Mouse (Mus musculus) spleen, adult 2 months (tissue): ENCODE data around the gene Cass4. TPM values are rescaled to one million over a fixed set of nuclear protein-coding genes. Genes with fewer than 3 reads are reported as not detected.
A peak's percentile ranks its signal among the peaks of the same experiment; 100 is the strongest.

Source experiments
- DNase-seq, 2 experiments: peaks; one replicate each; pipeline versions ENCODE4 v3.0.0 to v3.0.0-alpha.2; 2012 to 2021; ENCODE audit warnings: low spot score in 2 of 2, low read depth in 1 of 2
- H3K27ac ChIP-seq: fragments of 200-500 bp; 2 replicates; pipeline ENCODE4 v1.5.1; 2012; ENCODE audit warnings: low read length, inconsistent platforms; ENCODE audit not compliant: insufficient read depth
- H3K27me3 ChIP-seq: fragments of 200-500 bp; 2 replicates; pipeline ENCODE4 v1.6.1; 2012; ENCODE audit warnings: mild to moderate bottlenecking, moderate library complexity, low read length, inconsistent platforms; ENCODE audit not compliant: control insufficient read depth, insufficient read depth
- H3K36me3 ChIP-seq: fragments of 200-500 bp; 2 replicates; pipeline ENCODE4 v1.6.1; 2012; ENCODE audit warnings: mild to moderate bottlenecking, low read length, inconsistent platforms; ENCODE audit not compliant: control insufficient read depth, insufficient read depth
- H3K4me1 ChIP-seq: fragments of 200-500 bp; 2 replicates; pipeline ENCODE4 v1.6.1; 2011; ENCODE audit warnings: inconsistent platforms; ENCODE audit not compliant: control insufficient read depth, insufficient read depth, insufficient read length
- H3K4me3 ChIP-seq: fragments of 200-500 bp; 2 replicates; pipeline ENCODE4 v1.5.1; 2011; ENCODE audit warnings: mild to moderate bottlenecking, inconsistent platforms; ENCODE audit not compliant: insufficient read depth, insufficient read length; ENCODE audit errors: extremely low read depth
- CTCF ChIP-seq: fragments of 200-500 bp; IDR thresholded peaks from 2 replicates; pipeline ENCODE4 v1.5.1; 2011; ENCODE audit warnings: mild to moderate bottlenecking, inconsistent platforms; ENCODE audit not compliant: insufficient read depth, insufficient read length, insufficient replicate concordance; ENCODE audit errors: extremely low read depth
- POLR2A ChIP-seq: fragments of 200-500 bp; IDR thresholded peaks from 2 replicates; pipeline ENCODE4 v1.6.1; 2011; ENCODE audit warnings: low read depth, low read length, inconsistent platforms
- WGBS: fragments of 180-500 bp; shearing (Covaris S2); methylation state at CpG from one replicate; pipeline ENCODE4 v1.1.7; 2018; 5-methylcytosine and 5-hydroxymethylcytosine counted together
- polyA plus RNA-seq: library from polyadenylated mRNA; depleted of rRNA; stranded (reverse); fragments of >200 nt; gene quantifications from 2 replicates; pipeline ENCODE4 v1.2.3, GENCODE M21; 2012

Cass4 gene
- polyA plus RNA-seq, 1 experiment = 1.6 TPM

- Histone ChIP-seq H3K27ac (peak within 1 kb of the TSS; percentile 93), H3K4me1 (peaks cover 8% of the 10 kb centered on the region; the same call in 1 of the 2 replicates), H3K4me3 (peak within 1 kb of the TSS; percentile 95), H3K27me3 (no peaks in the 10 kb centered on the region), H3K36me3 (peaks cover 17% of the 10 kb centered on the region)
- peak; percentile 88 to 92 for DNase-seq
- TF ChIP-seq POLR2A (peak; percentile 40; the same call in 1 of the 2 replicates), CTCF (no peak)
- WGBS = under 1% methylated on average over 66 of the region's 66 CpGs
Observed at GRCm38 (mm10) chr2:172370411-172371223, 23.0 kb upstream of the Cass4 start, which contains the start of the genes Aurka and Cstf1. Gene Aurka (minus strand): TSS chr2:172370535. Gene Cstf1 (plus strand): TSS chr2:172370681.

- no peaks in the 10 kb centered on the region for H3K27me3 ChIP-seq
- H3K4me3 ChIP-seq = peak overlapping the region; percentile 95
- peaks cover 8% of the 10 kb centered on the region; the same call in 1 of the 2 replicates for H3K4me1 ChIP-seq
- peaks cover 23% of the 10 kb centered on the region for H3K36me3 ChIP-seq
- TF ChIP-seq POLR2A (no peak), CTCF (no peak)
- WGBS = 1% methylated on average over 11 of the region's 11 CpGs
- DNase-seq = no peak
- no peak overlapping the region for H3K27ac ChIP-seq
Observed at GRCm38 (mm10) chr2:172371258-172371657, 22.3 kb upstream of the Cass4 start.

GRCm38 (mm10) chr2:172376551-172376950 is 17.0 kb upstream of the Cass4 start:
- TF ChIP-seq CTCF = no peak
- no peak for TF ChIP-seq POLR2A

GRCm38 (mm10) chr2:172376999-172377515 is 16.5 kb upstream of the Cass4 start:
- 92% methylated on average over 5 of the region's 5 CpGs for WGBS
- peaks cover 54% of the 10 kb centered on the region for H3K36me3 ChIP-seq
- H3K4me1 ChIP-seq = peaks cover 4% of the 10 kb centered on the region; the same call in 1 of the 2 replicates
- DNase-seq = no peak
- H3K27ac ChIP-seq = no peak overlapping the region
- no peak overlapping the region for H3K4me3 ChIP-seq
- H3K27me3 ChIP-seq = no peaks in the 10 kb centered on the region
- TF ChIP-seq CTCF = no peak
- TF ChIP-seq POLR2A = no peak

More at GRCm38 (mm10) chr2:172376551-172376950, 17.0 kb upstream of the Cass4 start:
- WGBS = 91% methylated on average over 4 of the region's 4 CpGs
- H3K4me3 ChIP-seq = no peak overlapping the region
- H3K27me3 ChIP-seq = no peaks in the 10 kb centered on the region
- H3K27ac ChIP-seq = no peak overlapping the region
- peaks cover 52% of the 10 kb centered on the region for H3K36me3 ChIP-seq
- H3K4me1 ChIP-seq = peaks cover 3% of the 10 kb centered on the region; the same call in 1 of the 2 replicates
- no peak for DNase-seq

- 39% methylated on average over 7 of the region's 7 CpGs for WGBS
- no peak overlapping the region for H3K27ac ChIP-seq
- no peak overlapping the region for H3K4me3 ChIP-seq
- peaks cover 5% of the 10 kb centered on the region; the same call in 1 of the 2 replicates for H3K4me1 ChIP-seq
- DNase-seq = peak; percentile 59 to 71
- TF ChIP-seq CTCF (peak; percentile 90), POLR2A (no peak)
- H3K27me3 ChIP-seq = no peaks in the 10 kb centered on the region
- peaks cover 49% of the 10 kb centered on the region for H3K36me3 ChIP-seq
Observed at GRCm38 (mm10) chr2:172378332-172378731, 15.3 kb upstream of the Cass4 start.

- H3K27ac ChIP-seq = no peak overlapping the region
- H3K4me3 ChIP-seq = no peak overlapping the region
- no peak for TF ChIP-seq POLR2A
- WGBS = 90% methylated on average over 17 of the region's 17 CpGs
- peaks cover 5% of the 10 kb centered on the region; the same call in 1 of the 2 replicates for H3K4me1 ChIP-seq
- no peak for DNase-seq
- no peaks in the 10 kb centered on the region for H3K27me3 ChIP-seq
- peaks cover 39% of the 10 kb centered on the region for H3K36me3 ChIP-seq
Observed at GRCm38 (mm10) chr2:172380513-172380912, 13.1 kb upstream of the Cass4 start.

- WGBS = 57% methylated on average over 11 of the region's 11 CpGs
- H3K27me3 ChIP-seq = no peaks in the 10 kb centered on the region
- no peak overlapping the region for H3K27ac ChIP-seq
- no peak for TF ChIP-seq CTCF
- no peak for TF ChIP-seq POLR2A
- H3K36me3 ChIP-seq = peaks cover 30% of the 10 kb centered on the region
- H3K4me1 ChIP-seq = peaks cover 5% of the 10 kb centered on the region; the same call in 1 of the 2 replicates
- no peak overlapping the region for H3K4me3 ChIP-seq
- DNase-seq = no peak
Observed at GRCm38 (mm10) chr2:172381341-172381740, 12.3 kb upstream of the Cass4 start.
